ENCODE assay signal across 8 mouse cellular contexts in genomic region chr11:16260764-16261578, GRCm38 (mm10). TPM values are rescaled to one million over a fixed set of nuclear protein-coding genes. Genes with fewer than 3 reads are reported as not detected.
DNase-seq lines count a peak whose midpoint lies in the region; ATAC-seq lines count a peak whose summit lies in the region.

No protein-coding gene starts in this region.

- intact Hi-C loops in left cerebral cortex, postnatal 4 days (cut with DNase I) = loop anchor here (5.0 kb wide), 1 partner anchor 151 kb away; no protein-coding TSS in a partner anchor

- peak overlapping the region; percentile 48 for H3K9ac ChIP-seq in midbrain, embryonic 12.5 days (replicated peaks)
- H3K9ac ChIP-seq in stomach, embryonic 14.5 days (replicated peaks; ENCODE audit: low read depth, low read length) = peak overlapping the region; percentile 14; the same call in 1 of the 2 replicates

- peak; percentile 1 for DNase-seq in CD4-positive, CD25-positive, alpha-beta regulatory T cell, adult 2 months (ENCODE audit: low read depth, low spot score)
- peak; percentile 91 for DNase-seq in embryo, embryonic 10.5 days (ENCODE audit: low spot score)
- peak; percentile 15 for DNase-seq in gastrocnemius, postnatal 25 days
- DNase-seq in kidney, adult 18-20 months = peak; percentile 72
- peak; percentile 82 for DNase-seq in left cerebral cortex, postnatal 4 days

- H3K4me1 ChIP-seq in midbrain, embryonic 12.5 days = peaks cover 17% of the 10 kb centered on the region
- no peaks in the 10 kb centered on the region for H3K4me1 ChIP-seq in stomach, embryonic 14.5 days (ENCODE audit: control insufficient read depth, insufficient read depth, low read length)

- no peak for ATAC-seq in CD4-positive, CD25-positive, alpha-beta regulatory T cell, adult 4 months
- ATAC-seq in midbrain, embryonic 12.5 days (ENCODE audit: low FRiP score, low read depth) = peak; percentile 81
- peak; percentile 54; the same call in 1 of the 2 replicates for ATAC-seq in stomach, embryonic 14.5 days (ENCODE audit: insufficient number of reproducible peaks, insufficient read depth, low FRiP score, low read depth)

- H3K4me2 ChIP-seq in midbrain, embryonic 12.5 days (replicated peaks) = peak overlapping the region; percentile 73
- H3K4me2 ChIP-seq in stomach, embryonic 14.5 days (replicated peaks; ENCODE audit: low read depth, low read length) = peak overlapping the region; percentile 83

- peaks cover 38% of the 10 kb centered on the region for H3K27me3 ChIP-seq in midbrain, embryonic 12.5 days
- peaks cover 23% of the 10 kb centered on the region for H3K27me3 ChIP-seq in stomach, embryonic 14.5 days (ENCODE audit: control insufficient read depth, insufficient read depth, low read length)

- WGBS in midbrain, embryonic 12.5 days = under 1% methylated on average over 40 of the region's 40 CpGs
- under 1% methylated on average over 40 of the region's 40 CpGs for WGBS in stomach, embryonic 14.5 days

- H3K9me3 ChIP-seq in midbrain, embryonic 12.5 days = no peaks in the 10 kb centered on the region
- H3K9me3 ChIP-seq in stomach, embryonic 14.5 days (ENCODE audit: control insufficient read depth, low read depth, low read length) = no peaks in the 10 kb centered on the region

- peak overlapping the region; percentile 49 for H3K4me3 ChIP-seq in midbrain, embryonic 12.5 days
- H3K4me3 ChIP-seq in stomach, embryonic 14.5 days (ENCODE audit: low read depth, low read length) = peak overlapping the region; percentile 41

- no peaks in the 10 kb centered on the region for H3K36me3 ChIP-seq in midbrain, embryonic 12.5 days
- H3K36me3 ChIP-seq in stomach, embryonic 14.5 days (ENCODE audit: control insufficient read depth, insufficient read depth, low read length) = no peaks in the 10 kb centered on the region

- no peak overlapping the region for H3K27ac ChIP-seq in midbrain, embryonic 12.5 days (replicated peaks)
- no peak overlapping the region for H3K27ac ChIP-seq in stomach, embryonic 14.5 days (ENCODE audit: low read length)

RNA-seq across cellular contexts. Expression of gene Vstm2a, which starts 3.4 kb away (rescaled TPM):
- not detected for polyA plus RNA-seq in CD4-positive, CD25-positive, alpha-beta regulatory T cell, adult 4 months (2017; shearing (Covaris generic))
- total RNA-seq in gastrocnemius, postnatal 25 days (2021) = under 1 TPM in 1 of 2 experiments, not detected in 1; 0.46 TPM
- 100 to 1,000 TPM; 114 to 128 TPM for total RNA-seq in left cerebral cortex, postnatal 4 days (2021)
- polyA plus RNA-seq in midbrain, embryonic 12.5 days (2016; fragmentation: Nextera tagmentation; extraction: Ambion mirVana) = 9.7 and 9.9 TPM in 2 replicates
- polyA plus RNA-seq in stomach, embryonic 14.5 days (2014; fragmentation: Nextera tagmentation; extraction: Ambion mirVana) = 1.7 and 2.4 TPM in 2 replicates

Comparison
In these comparisons a context has a peak if more than half of its experiments do, and no peak if none do; other contexts are left out.
1. DNase-seq: peak in every context shown above with its lines; median percentile 91 in embryo, embryonic 10.5 days; 82 in left cerebral cortex, postnatal 4 days; 72 in kidney, adult 18-20 months; 15 in gastrocnemius, postnatal 25 days; 1 in CD4-positive, CD25-positive, alpha-beta regulatory T cell, adult 2 months.